Mouse (Mus musculus) Muller cell, postnatal 12 days (primary cell): Measurements from ENCODE around the gene Lrrc8d.

Source experiments
- DNase-seq: peaks from one replicate; pipeline ENCODE4 v3.0.0-alpha.2; 2015; ENCODE audit errors: inconsistent ontology term

The Lrrc8d gene

GRCm38 (mm10) chr5:105765386-105765785, 65.6 kb downstream of the Lrrc8d start:
- DNase-seq = no peak

GRCm38 (mm10) chr5:105776368-105776767, 76.6 kb downstream of the Lrrc8d start:
- no peak for DNase-seq

GRCm38 (mm10) chr5:105776978-105777593, 77.3 kb downstream of the Lrrc8d start:
- peak; percentile 20 for DNase-seq

GRCm38 (mm10) chr5:105777645-105778044, 77.9 kb downstream of the Lrrc8d start:
- no peak for DNase-seq

GRCm38 (mm10) chr5:105778189-105778588, 78.4 kb downstream of the Lrrc8d start:
- no peak for DNase-seq

- DNase-seq = no peak
Observed at GRCm38 (mm10) chr5:105778723-105779122, 79.0 kb downstream of the Lrrc8d start.

GRCm38 (mm10) chr5:105779331-105779730, 79.6 kb downstream of the Lrrc8d start:
- peak; percentile 94 for DNase-seq

- DNase-seq = no peak
Observed at GRCm38 (mm10) chr5:105783848-105784247, 84.1 kb downstream of the Lrrc8d start.

GRCm38 (mm10) chr5:105784724-105785123, 85.0 kb downstream of the Lrrc8d start:
- DNase-seq = no peak

GRCm38 (mm10) chr5:105787577-105787976, 87.8 kb downstream of the Lrrc8d start:
- peak; percentile 24 for DNase-seq

GRCm38 (mm10) chr5:105789801-105790200, 90.0 kb downstream of the Lrrc8d start:
- no peak for DNase-seq

- DNase-seq = no peak
Observed at GRCm38 (mm10) chr5:105792331-105792801, 92.6 kb downstream of the Lrrc8d start.

- DNase-seq = peak; percentile 93
Observed at GRCm38 (mm10) chr5:105792853-105793547, 93.2 kb downstream of the Lrrc8d start.

GRCm38 (mm10) chr5:105793548-105793940, 93.8 kb downstream of the Lrrc8d start:
- no peak for DNase-seq

- DNase-seq = peak; percentile 16
Observed at GRCm38 (mm10) chr5:105798421-105798820, 98.7 kb downstream of the Lrrc8d start.

GRCm38 (mm10) chr5:105799850-105800635, 100.3 kb downstream of the Lrrc8d start:
- DNase-seq = peak; percentile 20

- DNase-seq = no peak
Observed at GRCm38 (mm10) chr5:105801031-105801529, 101.3 kb downstream of the Lrrc8d start.

GRCm38 (mm10) chr5:105805955-105806354, 106.2 kb downstream of the Lrrc8d start:
- no peak for DNase-seq

GRCm38 (mm10) chr5:105807461-105807860, 107.7 kb downstream of the Lrrc8d start:
- no peak for DNase-seq

GRCm38 (mm10) chr5:105809056-105809455, 109.3 kb downstream of the Lrrc8d start:
- no peak for DNase-seq

- no peak for DNase-seq
Observed at GRCm38 (mm10) chr5:105813036-105813435, 113.3 kb downstream of the Lrrc8d start.

- DNase-seq = no peak
Observed at GRCm38 (mm10) chr5:105813974-105814373, 114.2 kb downstream of the Lrrc8d start.
